Mouse (Mus musculus) layer of hippocampus, postnatal 14 days (tissue): Measurements from ENCODE around the gene Sgsm2. TPM values are rescaled to one million over a fixed set of nuclear protein-coding genes. Genes with fewer than 3 reads are reported as not detected.
"Not testable (repeated sequence)": the region's sequence is repeated elsewhere in the genome, so short reads cannot be mapped to it uniquely, and the experiment has no call there.

Experiments
- DNase-seq, 2 experiments: peaks; one replicate each; pipeline ENCODE4 v3.0.0; 2021 to 2022; ENCODE audit warnings: low spot score in 2 of 2, mixed read lengths in 1 of 2
- total RNA-seq, 2 experiments: library from RNA; stranded (reverse); gene quantifications; 2 replicates each; pipeline ENCODE4 v1.2.3; 2021

The Sgsm2 gene
- total RNA-seq, 2 experiments from 2014 or later, result 69.6 to 73.0 TPM

- peak; percentile 98 to 99 for DNase-seq
Observed at GRCm38 (mm10) chr11:74830256-74831161, 66.4 kb downstream of the Sgsm2 start, which contains the start of gene Mnt. Gene Mnt, plus strand, starts transcription at chr11:74830920.

DNA sequence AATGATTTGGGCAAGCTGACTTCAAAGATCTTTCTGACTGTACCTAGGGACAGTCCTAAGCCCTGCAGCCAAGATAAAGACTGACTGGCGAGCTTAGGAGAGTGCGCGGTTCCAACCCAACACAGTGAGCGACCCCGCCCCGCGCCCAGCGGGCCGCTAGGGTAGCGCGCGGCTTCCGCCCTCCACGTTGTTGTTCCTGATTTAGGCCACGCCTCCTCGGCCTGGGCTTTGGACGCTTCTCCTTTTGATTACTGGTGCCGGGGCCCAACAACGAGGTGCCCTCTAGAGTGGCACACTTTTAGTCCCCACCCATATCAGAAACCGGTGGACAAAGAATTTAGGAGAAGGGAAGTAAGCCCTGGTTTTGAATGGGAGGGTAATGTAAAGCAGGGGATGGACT, 67.0 kb downstream of the Sgsm2 start:
- DNase-seq, result peak in 1 of 2 experiments; percentile 79

GRCm38 (mm10) chr11:74828965-74829550, 67.8 kb downstream of the Sgsm2 start:
- no peak for DNase-seq

DNA sequence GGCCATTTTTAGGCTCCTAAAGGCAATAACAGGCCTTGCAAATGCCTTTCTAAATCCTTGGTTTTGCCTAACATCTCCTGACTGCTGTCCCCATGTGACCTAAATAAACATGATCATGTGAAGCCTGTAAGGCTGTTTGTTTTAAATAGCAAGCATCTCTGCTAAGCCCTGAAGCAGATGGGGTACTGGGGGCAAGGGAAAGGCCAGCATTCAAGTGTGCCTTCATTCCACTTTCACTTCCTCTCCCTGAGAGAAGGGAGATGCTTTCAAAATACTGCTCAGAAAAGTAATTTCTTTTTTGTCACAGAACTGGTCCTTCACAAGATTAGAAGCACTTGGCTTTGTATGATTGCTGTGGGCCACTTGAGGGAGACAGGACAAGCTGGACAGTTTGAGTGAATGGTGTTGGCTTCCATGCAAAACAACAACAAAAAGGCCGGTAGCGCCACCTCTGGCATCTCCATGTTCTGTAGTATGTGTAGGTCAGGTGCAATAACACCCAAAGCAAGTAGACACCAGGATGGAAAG, 68.4 kb downstream of the Sgsm2 start:
- no peak for DNase-seq

- no peak for DNase-seq
Observed at GRCm38 (mm10) chr11:74827791-74828403, 69.0 kb downstream of the Sgsm2 start.

DNA sequence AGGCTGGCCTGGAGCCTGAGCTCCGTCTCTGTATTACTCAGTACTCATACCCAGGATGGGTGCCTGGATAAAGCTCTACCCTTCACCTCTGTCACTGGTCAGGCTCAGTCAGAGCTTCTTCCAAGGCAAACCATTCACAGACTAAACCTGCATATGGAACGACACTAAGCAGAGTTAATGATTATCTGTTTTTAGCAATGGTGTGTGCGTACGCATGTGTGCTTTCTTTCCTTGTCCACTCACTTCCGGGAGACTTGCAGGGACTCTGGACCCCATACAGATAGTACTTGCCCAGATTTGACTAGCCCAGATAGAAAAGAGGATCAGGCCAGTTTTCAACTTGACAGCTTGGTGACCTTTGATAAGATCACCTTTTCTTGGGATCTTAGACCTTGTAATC, 70.2 kb downstream of the Sgsm2 start:
- no peak for DNase-seq

GRCm38 (mm10) chr11:74826151-74826550, 70.7 kb downstream of the Sgsm2 start:
- no peak for DNase-seq

- no peak for DNase-seq
Observed at GRCm38 (mm10) chr11:74822746-74823440, 74.0 kb downstream of the Sgsm2 start.

DNA sequence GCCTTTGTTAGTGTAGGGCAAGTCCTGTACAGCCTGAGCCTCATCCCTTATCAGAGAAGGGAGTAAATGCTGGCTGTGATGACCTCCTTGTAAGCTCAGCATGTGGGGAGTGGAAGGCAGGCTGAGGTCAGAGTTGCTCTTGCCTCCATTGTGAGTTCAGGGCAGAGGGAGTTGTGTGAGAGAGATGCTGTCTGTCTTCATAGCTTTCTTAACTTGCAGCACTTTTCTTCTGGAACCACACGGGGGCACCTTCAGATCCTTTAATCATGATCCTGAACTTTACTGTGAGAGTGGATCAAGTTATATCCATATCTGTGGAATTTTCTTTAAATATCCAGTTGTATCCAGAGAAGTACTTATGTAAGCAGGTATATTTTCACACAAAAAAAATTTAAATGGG, 75.4 kb downstream of the Sgsm2 start:
- DNase-seq, result peak; percentile 9 to 52

DNA sequence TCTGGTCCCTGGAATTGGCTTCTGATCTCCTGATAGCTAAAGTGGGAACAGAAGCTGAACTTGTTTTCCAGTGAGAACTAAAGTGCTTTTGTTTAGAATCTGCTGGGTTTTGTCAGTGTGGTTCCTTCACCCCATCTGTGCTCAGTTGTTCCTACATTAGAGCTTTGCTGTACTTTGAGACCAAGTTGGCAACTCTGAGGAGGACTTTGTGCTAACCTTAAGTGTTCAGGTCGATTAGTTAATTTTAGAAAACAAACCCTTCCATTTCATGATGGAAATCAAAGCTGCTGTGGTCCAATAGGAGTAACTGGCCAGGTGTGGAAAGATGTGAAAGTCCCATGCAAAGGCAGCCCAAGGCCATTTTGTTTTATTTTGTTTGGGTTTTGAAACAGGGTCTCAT, 75.9 kb downstream of the Sgsm2 start:
- no peak for DNase-seq

DNA sequence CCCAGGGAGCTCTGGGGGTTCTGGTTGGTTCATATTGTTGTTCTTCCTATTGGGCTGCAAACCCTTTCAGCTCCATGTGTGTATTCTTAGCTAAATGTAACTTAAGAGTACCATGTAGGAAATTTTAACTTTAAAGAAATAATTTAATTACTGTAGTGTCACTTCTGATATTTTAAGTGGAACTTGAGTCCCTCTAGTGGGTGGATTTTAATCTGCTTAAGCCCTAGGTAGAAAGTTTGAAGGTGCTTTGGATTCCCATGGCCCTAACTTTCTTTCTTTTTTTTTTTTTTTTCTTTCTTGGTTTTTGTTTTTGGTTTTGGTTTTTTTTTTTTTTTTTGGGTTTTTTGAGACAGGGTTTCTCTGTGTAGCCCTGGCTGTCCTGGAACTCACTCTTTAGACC, 81.1 kb downstream of the Sgsm2 start:
- DNase-seq, result no peak

DNA sequence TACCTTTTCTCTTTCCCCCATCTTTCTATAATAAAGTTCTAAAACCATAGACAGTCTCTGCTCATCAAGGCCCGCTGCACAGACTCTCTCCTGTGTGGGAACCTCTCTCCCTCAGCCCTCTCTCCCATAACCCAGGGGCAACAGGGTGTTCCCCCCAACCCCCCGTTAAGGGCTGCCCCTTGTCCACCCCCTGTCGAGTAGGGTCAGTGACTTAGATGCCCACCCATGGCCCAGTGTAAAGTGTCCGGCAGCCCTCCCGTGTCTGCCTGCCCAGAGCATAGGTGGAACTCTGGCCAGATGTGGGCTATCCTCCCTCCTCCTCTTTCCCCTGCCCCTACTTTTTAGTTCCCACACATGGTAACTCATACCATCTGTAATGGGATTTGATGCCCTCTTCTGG, 85.3 kb downstream of the Sgsm2 start:
- DNase-seq, result no peak

GRCm38 (mm10) chr11:74811027-74811426, 85.8 kb downstream of the Sgsm2 start:
- not testable (repeated sequence) for DNase-seq

- no peak for DNase-seq
Observed at GRCm38 (mm10) chr11:74810134-74810533, 86.7 kb downstream of the Sgsm2 start.

- no peak for DNase-seq
Observed at GRCm38 (mm10) chr11:74808251-74808853, 88.5 kb downstream of the Sgsm2 start.

- no peak for DNase-seq
Observed at GRCm38 (mm10) chr11:74807246-74807882, 89.5 kb downstream of the Sgsm2 start.

DNA sequence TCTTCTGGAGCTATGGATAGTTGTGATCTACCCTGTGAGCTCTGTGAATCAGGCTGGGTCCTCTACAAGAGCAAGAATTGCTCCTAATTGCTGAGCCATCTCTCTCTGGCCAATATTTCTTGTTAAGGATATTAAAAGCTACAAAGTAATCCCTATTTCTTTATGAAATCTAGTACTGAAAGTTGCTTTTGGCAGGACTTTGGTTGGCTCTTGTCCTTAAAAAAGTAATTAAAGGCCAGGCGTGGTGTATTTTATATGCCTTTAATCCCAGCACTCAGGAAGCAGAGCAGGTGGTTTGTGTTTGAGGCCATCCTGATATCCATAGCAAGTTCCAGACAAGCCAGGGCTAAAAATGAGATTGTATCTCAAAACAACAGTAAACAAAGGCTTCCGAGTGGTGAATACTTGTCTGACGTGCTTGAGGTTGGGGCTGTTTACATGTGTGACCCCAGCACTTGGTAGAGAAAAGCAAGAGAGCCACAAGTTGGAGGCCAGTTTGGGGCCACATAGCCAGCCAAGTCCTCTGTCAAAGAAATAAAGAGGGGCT, 92.7 kb downstream of the Sgsm2 start:
- no peak for DNase-seq

GRCm38 (mm10) chr11:74800658-74801057, 96.2 kb downstream of the Sgsm2 start:
- no peak for DNase-seq
